Mouse (Mus musculus) brain, embryonic 14.5 days (tissue): Measurements from ENCODE around the gene Pard3b. TPM values are rescaled to one million over a fixed set of nuclear protein-coding genes. Genes with fewer than 3 reads are reported as not detected.
"Not testable (repeated sequence)": the region's sequence is repeated elsewhere in the genome, so short reads cannot be mapped to it uniquely, and the experiment has no call there.

Source experiments
- DNase-seq: peaks from one replicate; pipeline ENCODE4 v3.0.0-alpha.2; 2011; ENCODE audit warnings: low read depth
- CTCF ChIP-seq: fragments of 200-500 bp; IDR thresholded peaks from 2 replicates; pipeline ENCODE4 v1.5.1; 2012; ENCODE audit warnings: inconsistent platforms, mild to moderate bottlenecking, moderate library complexity, borderline replicate concordance; ENCODE audit not compliant: insufficient read depth, insufficient read length; ENCODE audit errors: extremely low read depth
- POLR2A ChIP-seq: fragments of 200-500 bp; IDR thresholded peaks from 2 replicates; pipeline ENCODE4 v1.6.1; 2012; ENCODE audit warnings: mild to moderate bottlenecking, inconsistent platforms, borderline replicate concordance; ENCODE audit not compliant: poor library complexity, insufficient read depth, insufficient read length, severe bottlenecking; ENCODE audit errors: extremely low read depth
- polyA plus RNA-seq: library from polyadenylated mRNA; depleted of rRNA; stranded (reverse); fragments of >200 nt; gene quantifications from 2 replicates; pipeline ENCODE4 v1.2.3, GENCODE M21; 2012

Pard3b gene
- polyA plus RNA-seq, 1 experiment: 3.8 TPM

- no peak for DNase-seq
- TF ChIP-seq POLR2A (no peak), CTCF (no peak)
Observed at GRCm38 (mm10) chr1:62580314-62580935, 941.8 kb downstream of the Pard3b start.

GRCm38 (mm10) chr1:62582476-62582875 lies 943.9 kb downstream of the Pard3b start:
- DNase-seq: peak; percentile 49
- no peak for TF ChIP-seq POLR2A

GRCm38 (mm10) chr1:62587536-62587935 lies 948.9 kb downstream of the Pard3b start:
- no peak for TF ChIP-seq CTCF
- no peak for DNase-seq

GRCm38 (mm10) chr1:62591296-62592031 lies 952.8 kb downstream of the Pard3b start:
- peak; percentile 37 for DNase-seq
- TF ChIP-seq POLR2A: no peak
- TF ChIP-seq CTCF: no peak

- no peak for DNase-seq
- no peak for TF ChIP-seq CTCF
- TF ChIP-seq POLR2A: no peak
Observed at GRCm38 (mm10) chr1:62595401-62595800, 956.8 kb downstream of the Pard3b start.

- TF ChIP-seq CTCF (no peak), POLR2A (no peak)
- DNase-seq: peak; percentile 53
Observed at GRCm38 (mm10) chr1:62597751-62598400, 959.3 kb downstream of the Pard3b start.

GRCm38 (mm10) chr1:62598551-62598950 lies 959.9 kb downstream of the Pard3b start:
- no peak for DNase-seq
- no peak for TF ChIP-seq CTCF
- TF ChIP-seq POLR2A: no peak

- DNase-seq: not testable (repeated sequence)
Observed at GRCm38 (mm10) chr1:62604644-62605043, 966.0 kb downstream of the Pard3b start.

GRCm38 (mm10) chr1:62618109-62618665 lies 979.6 kb downstream of the Pard3b start:
- TF ChIP-seq POLR2A: no peak
- TF ChIP-seq CTCF: no peak
- DNase-seq: no peak

- TF ChIP-seq POLR2A (no peak), CTCF (no peak)
- no peak for DNase-seq
Observed at GRCm38 (mm10) chr1:62619456-62619855, 980.8 kb downstream of the Pard3b start.

GRCm38 (mm10) chr1:62622447-62622846 lies 983.8 kb downstream of the Pard3b start:
- TF ChIP-seq POLR2A (no peak), CTCF (no peak)
- DNase-seq: no peak

- no peak for TF ChIP-seq CTCF
- no peak for TF ChIP-seq POLR2A
- no peak for DNase-seq
Observed at GRCm38 (mm10) chr1:62624166-62624565, 985.5 kb downstream of the Pard3b start.
